Mouse (Mus musculus) CD4-positive naive resting alpha-beta T cell, adult 76 days (primary cell): Measurements from ENCODE around the gene Ppa1. TPM values are rescaled to one million over a fixed set of nuclear protein-coding genes. Genes with fewer than 3 reads are reported as not detected.

Experiments
- total RNA-seq: library from RNA; stranded (reverse); gene quantifications from one replicate; pipeline ENCODE4 v1.2.4, GENCODE M21; 2023

Gene Ppa1
- total RNA-seq, result 28.2 TPM

GRCm38 (mm10) chr10:61647790-61648736 lies at the start of gene Ppa1:
Gene Ppa1 (plus strand): TSS chr10:61648552.

GRCm38 (mm10) chr10:61680015-61680913 lies 31.9 kb downstream of the Ppa1 start, which contains the start of gene Sar1a:
Gene Sar1a (plus strand): TSS chr10:61680299.

GRCm38 (mm10) chr10:61694870-61695670 lies 46.7 kb downstream of the Ppa1 start, which contains the start of gene Tysnd1:
Gene Tysnd1 (plus strand): TSS chr10:61695514.

GRCm38 (mm10) chr10:61714771-61715461 lies 66.6 kb downstream of the Ppa1 start, which contains the start of gene Aifm2:
Gene Aifm2 (plus strand): TSS chr10:61715263.

Other genes with a start within 250 kb of the Ppa1 start
- not detected for gene Nodal, start 230.6 kb upstream of the Ppa1 start, total RNA-seq
- 171 TPM for gene Eif4ebp2, start 195.9 kb upstream of the Ppa1 start, total RNA-seq
- gene Lrrc20, start 172.8 kb upstream of the Ppa1 start, total RNA-seq, result 3.9 TPM
- not detected for gene Npffr1, start 53.1 kb upstream of the Ppa1 start, total RNA-seq
- 204 TPM for gene Sar1a, start 31.7 kb downstream of the Ppa1 start, total RNA-seq
- gene Tysnd1, start 47.0 kb downstream of the Ppa1 start, total RNA-seq, result 21.0 TPM
- 1.5 TPM for gene Aifm2, start 66.7 kb downstream of the Ppa1 start, total RNA-seq
- not detected for gene H2afy2, start 135.6 kb downstream of the Ppa1 start, total RNA-seq